Mouse (Mus musculus): ENCODE measurements around the gene Dhx29.
"Not testable (repeated sequence)": the region's sequence is repeated elsewhere in the genome, so short reads cannot be mapped to it uniquely, and the experiment has no call there.

The Dhx29 gene

DNA sequence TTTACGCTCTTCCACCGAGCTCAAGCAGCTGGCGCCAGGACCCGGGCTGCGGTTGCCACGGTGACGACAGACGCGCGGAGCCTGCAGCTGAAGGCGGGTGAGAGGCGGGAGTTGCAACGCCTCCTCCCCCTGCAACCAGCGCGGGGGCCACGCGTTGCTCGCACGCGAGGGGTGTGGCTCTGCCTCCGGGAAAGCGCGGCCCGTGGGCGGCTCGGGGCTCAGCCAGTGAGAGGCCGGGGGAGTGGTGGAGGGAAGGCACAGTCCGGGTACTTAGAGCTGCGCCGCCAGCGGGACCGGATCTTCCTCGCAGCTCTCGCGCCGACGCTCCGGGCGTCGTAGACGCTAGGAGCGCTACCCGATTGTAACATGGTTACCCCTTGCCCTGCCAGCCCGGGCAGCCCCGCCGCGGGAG lies 60.3 kb downstream of the Dhx29 start, which contains the start of gene Ccno:
Gene Ccno (plus strand): TSS at position 271 of the 412 bp plus-strand sequence.
- DNase-seq (ENCODE audit: extremely low spot score), result peak; percentile 90

DNA sequence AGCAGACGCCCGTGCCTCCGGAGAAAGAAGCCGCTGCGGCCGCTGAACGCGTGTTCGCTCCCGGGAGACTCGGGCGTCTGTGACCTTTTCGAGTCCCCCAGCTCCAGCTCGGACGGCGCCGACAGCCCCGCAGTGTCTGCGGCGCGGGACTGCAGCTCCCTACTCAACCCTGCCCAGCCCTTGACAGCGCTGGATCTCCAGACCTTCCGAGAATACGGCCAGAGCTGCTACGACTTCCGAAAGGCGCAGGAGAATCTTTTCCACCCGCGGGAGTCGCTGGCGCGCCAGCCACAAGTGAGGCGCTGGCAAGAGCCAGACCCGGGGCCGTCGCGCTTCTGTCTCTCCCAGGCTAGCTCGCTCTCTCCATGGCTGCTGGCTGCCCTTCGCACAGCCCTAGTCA lies 60.7 kb downstream of the Dhx29 start:
- no peak for DNase-seq (ENCODE audit: extremely low spot score)

- peak; percentile 38 for DNase-seq (ENCODE audit: extremely low spot score)
Measured at GRCm38 (mm10) chr13:112988866-112989265, 61.6 kb downstream of the Dhx29 start.

DNA sequence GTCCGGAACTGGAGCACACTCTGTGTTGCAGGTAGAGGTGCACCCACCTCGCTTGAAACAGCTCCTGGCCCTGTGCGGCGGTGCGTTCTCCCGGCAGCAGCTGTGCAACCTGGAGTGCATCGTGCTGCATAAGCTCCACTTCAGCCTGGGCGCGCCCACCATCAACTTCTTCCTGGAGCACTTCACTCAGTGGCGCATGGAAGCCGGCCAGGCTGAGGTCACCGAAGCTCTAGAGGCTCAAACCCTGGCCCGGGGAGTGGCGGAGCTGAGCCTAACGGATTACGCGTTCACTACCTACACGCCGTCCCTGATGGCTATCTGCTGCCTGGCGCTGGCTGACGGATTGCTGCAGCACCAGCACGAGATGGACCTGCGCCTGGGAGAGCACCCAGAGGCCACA lies 62.3 kb downstream of the Dhx29 start:
- DNase-seq (ENCODE audit: extremely low spot score), result peak; percentile 23

DNA sequence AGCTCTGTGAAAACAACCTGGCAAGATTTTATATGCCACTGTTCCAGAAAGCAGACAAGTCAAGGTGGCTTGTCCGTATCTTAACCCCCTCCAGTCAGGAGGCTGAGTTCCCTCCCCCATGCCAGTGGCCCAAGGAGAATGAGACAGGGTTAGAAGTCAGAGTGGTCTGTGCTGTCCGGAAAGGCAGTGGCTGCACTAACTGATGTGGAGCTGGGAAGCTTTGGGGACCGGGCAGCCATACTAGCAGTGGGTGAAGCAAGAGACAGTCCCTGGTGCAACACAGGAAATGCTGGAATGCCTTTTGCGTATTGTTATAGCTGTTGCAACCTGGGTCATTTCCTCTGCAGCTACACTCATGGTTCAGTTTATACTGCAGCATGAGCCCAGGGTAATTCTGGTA lies 63.1 kb downstream of the Dhx29 start:
- no peak for DNase-seq (ENCODE audit: extremely low spot score)

DNA sequence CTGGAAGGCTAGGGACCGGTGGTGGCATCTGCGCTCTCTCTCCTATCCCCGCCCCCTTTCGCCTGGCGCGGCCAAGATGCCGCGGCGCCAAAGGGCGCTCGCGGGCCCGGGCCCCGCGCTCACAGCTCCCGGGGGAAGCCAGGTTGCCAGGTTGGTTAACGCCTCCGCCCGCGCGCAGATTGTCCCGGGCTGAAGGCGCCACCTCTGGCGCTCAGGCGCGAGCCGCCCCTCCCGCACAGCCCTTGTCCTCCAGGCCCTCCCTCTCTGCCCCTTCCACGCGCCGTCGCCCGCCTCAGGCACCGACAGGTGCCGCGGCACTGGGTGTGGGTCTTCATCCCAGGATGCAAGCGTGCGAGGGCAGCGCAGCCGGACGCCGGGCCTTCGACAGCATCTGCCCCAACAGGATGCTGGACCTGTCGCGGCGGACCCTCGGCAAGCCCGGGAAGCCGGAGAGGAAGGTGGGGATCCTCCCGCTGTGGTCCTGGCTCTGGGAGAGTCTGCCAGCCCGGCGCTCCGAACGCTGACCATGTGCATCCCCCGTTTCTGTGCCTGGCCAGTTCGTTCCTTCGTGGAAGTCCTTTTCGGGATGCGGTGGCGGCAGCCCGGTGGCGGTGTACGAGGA lies 66.4 kb downstream of the Dhx29 start, which contains the start of gene Mcidas:
Gene Mcidas (plus strand): TSS at position 315 of the 622 bp plus-strand sequence.
- DNase-seq (ENCODE audit: extremely low spot score), result peak; percentile 38

- DNase-seq (ENCODE audit: extremely low spot score), result peak; percentile 61
Measured at GRCm38 (mm10) chr13:112994191-112994590, 66.9 kb downstream of the Dhx29 start.

- no peak for DNase-seq (ENCODE audit: extremely low spot score)
Measured at GRCm38 (mm10) chr13:112996407-112996806, 69.2 kb downstream of the Dhx29 start.

- DNase-seq (ENCODE audit: extremely low spot score), result no peak
Measured at GRCm38 (mm10) chr13:112997369-112997768, 70.1 kb downstream of the Dhx29 start.

- peak; percentile 56 for DNase-seq (ENCODE audit: extremely low spot score)
Measured at GRCm38 (mm10) chr13:112998427-112999201, 71.4 kb downstream of the Dhx29 start.

DNA sequence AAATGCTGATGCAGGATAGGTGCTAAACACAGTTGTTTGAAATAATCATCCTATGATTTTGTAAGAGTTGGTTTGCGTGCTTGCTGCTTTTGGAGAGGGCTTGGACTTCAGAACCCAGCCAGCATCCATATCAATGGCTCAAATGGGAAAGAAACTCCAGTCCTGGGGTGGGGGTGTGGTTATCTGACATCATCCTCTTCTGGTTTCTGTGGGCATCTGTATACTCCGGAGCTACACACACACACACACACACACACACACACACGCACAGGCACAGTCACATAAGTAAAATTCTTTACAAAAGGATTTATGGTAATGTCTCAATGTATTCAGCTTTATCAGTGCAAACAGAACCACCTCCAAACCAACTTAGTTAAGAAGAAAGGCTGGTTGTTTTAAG lies 72.8 kb downstream of the Dhx29 start:
- no peak for DNase-seq (ENCODE audit: extremely low spot score)

DNA sequence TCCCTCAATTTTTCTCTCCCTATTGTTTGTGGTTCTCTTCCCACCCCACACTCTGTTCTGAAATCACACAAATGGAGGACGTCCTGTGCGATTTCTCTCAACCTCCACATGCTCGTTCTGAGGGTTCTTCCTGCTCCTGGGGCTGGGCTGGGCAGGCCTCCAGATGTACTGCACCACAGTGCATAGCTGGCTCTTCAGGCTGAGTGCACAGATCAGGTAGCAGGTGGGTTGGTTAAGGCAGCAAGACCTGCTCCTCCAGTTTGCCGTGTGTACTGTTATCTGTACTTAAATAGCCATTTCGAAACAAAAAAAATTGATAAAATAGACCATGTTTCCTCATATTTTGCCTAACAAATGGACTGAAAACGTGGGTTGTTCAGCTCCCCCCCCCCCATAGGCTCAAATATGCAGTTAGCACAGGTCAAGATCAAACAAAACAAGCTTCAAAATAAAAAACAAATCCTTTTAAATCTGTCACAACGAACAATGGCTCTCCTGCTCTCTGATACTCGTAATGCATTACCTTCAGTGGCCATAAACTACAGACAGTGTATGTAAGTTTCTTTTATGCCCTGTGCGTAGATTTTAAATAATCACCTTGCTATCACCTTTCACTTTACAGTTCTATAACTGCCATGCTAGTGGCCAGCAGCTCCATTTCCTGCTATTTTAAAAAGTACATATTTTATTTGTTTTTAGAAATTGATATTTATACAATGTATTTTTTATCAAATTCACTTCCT lies 73.5 kb downstream of the Dhx29 start:
- no peak for DNase-seq (ENCODE audit: extremely low spot score)

GRCm38 (mm10) chr13:113012683-113013082 lies 85.4 kb downstream of the Dhx29 start:
- no peak for DNase-seq (ENCODE audit: extremely low spot score)

- DNase-seq (ENCODE audit: extremely low spot score), result not testable (repeated sequence)
Measured at GRCm38 (mm10) chr13:113013174-113013953, 86.1 kb downstream of the Dhx29 start.
